Mouse (Mus musculus) kidney, postnatal 4 days (tissue): ENCODE measurements at regions not wholly inside any gene's neighbourhood (a gene's known extent, or its start where the extent isn't known, plus 50 kb on each side); places are given as distances from the start of the nearest gene placed in this dataset.

Source experiments
- DNase-seq, 2 experiments: peaks; one replicate each; pipeline ENCODE4 v3.0.0; 2021; ENCODE audit warnings: mixed read lengths in 2 of 2

GRCm38 (mm10) chr12:105898580-105899293 lies 111.3 kb upstream of the Vrk1 start:
- no peak for DNase-seq

GRCm38 (mm10) chr12:105899294-105899909 lies 110.6 kb upstream of the Vrk1 start:
- no peak for DNase-seq

GRCm38 (mm10) chr12:105900479-105900878 lies 109.5 kb upstream of the Vrk1 start:
- no peak for DNase-seq

DNA sequence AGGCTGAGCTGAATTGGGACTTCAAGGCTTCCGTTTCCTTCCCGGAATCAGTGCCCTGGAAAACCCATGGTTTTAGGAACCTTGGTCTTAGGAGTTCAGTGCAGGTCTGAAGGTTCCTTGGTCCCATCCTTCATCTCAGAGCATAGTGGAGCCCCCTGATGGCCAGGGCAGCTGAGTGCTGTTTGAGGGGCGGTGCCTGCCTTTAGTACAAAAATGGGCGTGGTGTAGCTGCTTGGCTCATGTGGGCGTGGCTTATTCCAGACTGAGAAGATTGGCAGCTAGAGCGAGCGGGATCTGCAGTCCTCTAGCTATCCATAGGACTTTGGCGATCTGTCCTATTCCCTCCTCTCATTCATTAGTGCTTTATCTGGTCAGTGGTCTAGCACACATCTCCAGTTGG lies 107.0 kb upstream of the Vrk1 start:
- DNase-seq: peak in 1 of 2 experiments; percentile 17

DNA sequence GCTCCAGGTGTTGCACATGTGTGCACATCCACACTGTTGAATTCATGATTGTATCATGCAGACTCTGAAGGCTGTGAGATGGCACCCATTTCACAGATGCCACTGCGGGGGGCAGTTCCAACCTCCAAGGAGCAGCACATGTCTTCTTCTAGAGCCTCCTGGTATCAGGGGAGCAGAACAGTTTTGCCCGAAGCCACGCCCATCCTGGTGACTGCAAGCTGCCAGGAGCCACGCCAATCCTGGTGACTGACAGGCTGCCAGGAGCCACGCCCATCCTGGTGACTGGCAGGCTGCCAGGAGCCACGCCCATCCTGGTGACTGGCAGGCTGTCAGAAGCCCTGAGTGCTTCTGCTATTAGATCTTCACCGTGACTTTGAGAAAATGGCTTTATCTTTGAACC lies 103.4 kb upstream of the Vrk1 start:
- peak; percentile 21 to 34 for DNase-seq

DNA sequence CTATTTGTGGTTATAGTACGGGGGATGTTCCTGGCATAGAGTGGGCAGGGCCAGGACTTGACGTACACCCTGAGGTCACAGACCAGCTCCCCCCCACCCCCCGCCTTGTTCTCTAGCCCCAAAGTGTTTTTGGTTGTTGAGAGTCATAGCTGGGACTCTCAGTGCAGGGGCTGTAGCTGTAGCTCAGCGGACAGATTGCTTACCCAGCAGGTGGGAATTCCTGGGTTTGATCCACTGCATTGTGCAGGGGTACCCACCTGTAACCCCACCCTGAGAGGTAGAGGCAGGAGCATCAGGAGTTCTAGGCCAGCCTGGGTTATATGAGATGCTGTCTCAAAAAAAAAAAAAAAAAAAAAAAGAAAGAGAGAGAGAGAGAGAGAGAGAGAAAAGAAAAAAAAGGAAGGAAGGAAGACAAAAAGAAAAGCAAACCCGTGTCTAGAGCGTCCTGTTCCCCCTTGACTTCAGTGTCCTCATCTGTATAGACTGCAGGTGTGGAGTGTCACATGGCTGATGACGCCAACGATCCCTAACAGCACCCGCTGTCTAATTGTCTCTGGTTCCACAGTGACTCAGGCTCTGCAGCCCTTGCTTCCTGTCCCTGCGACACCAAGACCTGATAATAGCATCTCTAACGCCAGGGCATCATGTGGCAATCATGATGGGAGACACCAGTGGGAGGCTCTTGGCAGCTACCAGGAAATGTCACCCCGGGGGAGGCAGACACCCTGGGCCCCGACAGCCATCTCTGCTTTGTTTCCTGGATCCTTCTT lies 102.0 kb upstream of the Vrk1 start:
- no peak for DNase-seq

DNA sequence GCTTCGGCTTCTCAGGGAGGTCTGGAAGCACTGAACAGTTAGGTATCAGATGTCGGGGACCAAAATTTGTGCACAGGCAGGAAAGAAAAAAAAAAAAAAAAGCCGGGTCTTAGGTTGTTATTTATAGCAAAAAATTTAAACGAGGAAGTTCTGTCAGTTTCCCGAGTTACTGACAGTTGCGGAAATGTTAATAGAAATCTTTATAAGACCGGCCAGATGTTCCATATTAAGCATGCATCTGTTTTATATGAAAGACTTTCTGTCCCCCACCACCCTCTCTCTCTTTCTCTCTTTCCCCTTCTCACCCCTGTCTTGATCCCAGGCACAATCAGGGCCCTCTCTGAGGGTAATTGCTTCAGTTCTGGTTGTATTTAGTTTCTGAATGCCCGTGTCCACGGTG lies 98.5 kb upstream of the Vrk1 start:
- no peak for DNase-seq

DNA sequence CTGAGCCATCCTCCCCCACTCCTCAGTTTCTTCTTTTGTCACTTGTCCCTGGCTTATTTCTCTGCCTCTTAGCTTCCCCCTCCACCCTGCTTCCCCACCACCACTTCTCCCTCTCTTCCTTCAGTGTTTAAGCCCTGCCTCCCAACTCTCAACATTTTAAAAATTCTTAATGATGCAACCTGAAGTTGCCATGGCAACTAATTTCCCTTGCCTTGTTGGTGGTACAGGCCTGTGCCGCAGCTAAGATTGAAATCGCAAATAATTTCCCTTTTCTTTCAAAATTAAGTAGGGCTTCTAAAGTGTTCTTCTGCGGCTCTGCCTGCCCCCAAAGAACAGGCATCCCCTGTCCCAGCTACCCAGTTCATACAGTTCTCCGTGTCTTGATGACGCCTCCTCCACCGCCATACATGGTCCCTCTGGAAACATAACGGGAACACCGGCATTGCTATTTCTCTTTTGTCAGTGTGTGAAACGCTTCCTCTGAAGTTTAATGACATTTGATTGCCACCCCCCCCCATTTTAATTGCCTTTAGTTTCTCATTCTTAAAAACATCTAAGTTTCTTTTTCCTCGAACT lies 92.6 kb upstream of the Vrk1 start:
- DNase-seq: no peak

DNA sequence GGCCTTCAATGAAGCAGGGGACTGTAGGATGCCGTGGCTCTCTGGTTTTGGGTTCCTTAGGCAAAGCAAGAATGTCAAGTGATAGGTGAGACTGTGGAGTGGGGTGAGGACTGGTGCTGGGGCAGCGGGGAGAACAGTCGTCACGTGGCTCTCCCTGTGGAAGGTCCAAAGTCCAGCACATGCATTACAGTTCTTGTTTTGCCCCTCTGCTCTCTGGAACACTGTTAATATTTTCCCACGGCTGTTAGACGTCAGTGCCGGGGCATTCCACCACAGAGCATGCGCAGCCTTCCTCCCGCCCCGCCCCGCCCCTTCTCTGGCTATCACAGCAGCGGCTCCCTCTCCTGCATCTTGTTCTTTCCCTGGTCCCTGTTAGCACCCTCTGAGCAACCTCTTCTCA lies 91.3 kb upstream of the Vrk1 start:
- peak; percentile 42 to 66 for DNase-seq

DNA sequence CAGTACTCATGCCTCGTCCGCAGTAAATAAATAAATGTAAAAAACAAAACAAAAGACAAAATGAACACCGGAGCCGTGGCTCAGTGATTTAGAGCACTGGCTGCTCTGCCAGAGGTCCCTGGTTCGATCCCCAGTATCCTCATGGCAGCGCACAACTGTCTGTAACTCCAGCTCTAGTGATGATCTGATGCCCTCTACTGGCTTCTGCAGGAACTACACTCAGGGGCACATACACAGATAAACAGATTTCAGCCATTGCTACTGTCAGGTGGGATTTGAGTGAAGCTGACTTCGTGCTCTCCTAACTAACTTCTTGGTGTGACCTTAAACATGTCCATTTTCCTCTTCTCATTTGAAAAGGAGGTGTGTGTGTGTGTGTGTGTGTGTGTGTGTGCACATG lies 82.8 kb upstream of the Vrk1 start:
- no peak for DNase-seq

DNA sequence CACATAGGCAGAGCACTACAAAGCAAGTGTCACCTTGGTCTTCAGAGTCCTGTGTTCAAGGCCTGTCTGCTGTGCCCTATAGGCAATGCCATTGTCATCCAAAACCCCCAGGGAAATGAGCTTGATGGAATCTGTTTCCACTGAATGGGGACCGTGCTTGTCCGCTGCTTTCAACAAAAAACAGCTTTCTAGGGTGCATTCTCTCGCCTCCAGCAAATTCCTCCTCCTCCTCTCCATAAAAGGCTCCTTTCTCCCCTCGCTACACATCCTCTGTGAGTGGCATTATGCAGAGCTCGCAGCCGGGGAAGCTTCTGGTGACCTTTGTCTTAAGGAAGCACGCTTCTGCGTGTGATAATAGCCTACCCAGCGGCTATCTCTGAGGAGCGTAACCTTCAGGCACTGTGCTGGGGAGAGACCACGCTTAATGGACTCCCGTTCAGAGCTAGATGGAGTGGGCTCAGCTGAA lies 80.5 kb upstream of the Vrk1 start:
- no peak for DNase-seq

DNA sequence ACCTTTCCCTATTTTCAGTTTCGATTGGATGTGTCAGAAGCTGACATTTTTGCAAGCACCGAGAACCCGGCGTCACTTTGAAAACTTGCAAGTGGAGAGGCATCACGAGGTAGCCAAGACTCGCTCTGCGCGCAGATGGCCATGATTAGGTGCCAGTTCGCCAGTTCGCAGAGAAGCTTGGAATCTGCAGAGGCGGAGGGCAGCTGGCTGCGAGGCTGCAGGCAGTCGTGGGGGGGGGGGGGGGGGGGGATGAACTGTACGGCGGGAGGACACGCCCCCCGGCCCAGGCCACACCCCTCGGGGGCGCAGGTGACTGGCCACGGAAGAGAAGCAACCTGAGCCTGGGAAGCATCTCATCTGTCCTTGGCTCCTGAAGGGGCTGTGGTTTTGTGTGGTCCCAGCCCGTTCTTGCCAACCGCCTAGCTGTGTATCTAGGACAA lies 74.6 kb upstream of the Vrk1 start:
- peak; percentile 40 to 58 for DNase-seq

GRCm38 (mm10) chr12:105936812-105937530 lies 73.1 kb upstream of the Vrk1 start:
- no peak for DNase-seq

- DNase-seq: no peak
Measured at GRCm38 (mm10) chr12:105942136-105943076, 67.6 kb upstream of the Vrk1 start.

DNA sequence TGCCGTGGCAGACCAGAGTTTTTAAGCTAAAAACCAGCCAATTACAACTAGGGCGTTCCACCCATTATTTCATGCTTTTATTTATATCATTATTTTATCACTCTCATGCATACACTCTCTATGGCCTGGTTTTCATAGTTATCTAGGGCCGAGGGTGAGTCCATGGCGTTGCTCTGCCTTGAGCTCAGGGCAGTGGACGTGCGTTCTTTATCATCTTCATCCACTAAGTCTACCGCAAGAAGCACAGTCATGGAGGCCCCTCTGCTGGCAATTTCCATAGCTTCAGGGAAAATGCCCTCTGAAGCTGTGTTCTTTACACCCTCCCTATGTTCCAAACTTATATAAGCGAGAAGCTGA lies 67.0 kb upstream of the Vrk1 start:
- no peak for DNase-seq

- DNase-seq: no peak
Measured at GRCm38 (mm10) chr12:105947332-105947731, 62.7 kb upstream of the Vrk1 start.

GRCm38 (mm10) chr12:105948322-105948721 lies 61.7 kb upstream of the Vrk1 start:
- no peak for DNase-seq

- DNase-seq: no peak
Measured at GRCm38 (mm10) chr12:105955764-105956290, 54.2 kb upstream of the Vrk1 start.

DNA sequence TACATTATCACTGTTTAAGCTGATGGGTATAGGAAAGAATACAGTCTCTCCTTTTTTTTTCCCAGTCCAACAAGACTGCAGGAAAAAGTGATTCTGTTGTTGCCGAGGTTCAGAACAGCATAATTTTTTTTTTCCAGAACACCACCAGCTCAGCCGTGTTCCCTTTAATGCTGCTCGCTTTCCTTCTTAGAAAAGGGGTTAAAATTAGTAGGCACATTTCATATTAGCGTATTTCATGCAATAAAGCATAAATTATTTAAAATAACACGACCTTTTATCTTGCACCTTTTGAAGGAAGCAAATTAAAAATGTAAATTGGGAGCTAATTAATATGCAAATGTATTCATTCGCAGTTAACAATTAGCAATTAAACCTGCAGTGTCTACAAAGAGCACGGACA lies 50.3 kb upstream of the Vrk1 start:
- no peak for DNase-seq
